Mouse (Mus musculus) C2C12 (cell line): ENCODE data around the gene Gm35549. TPM values are rescaled to one million over a fixed set of nuclear protein-coding genes. Genes with fewer than 3 reads are reported as not detected.

Experiments used
- H3K27me3 ChIP-seq: one replicate; pipeline ENCODE4 v1.6.1; 2011; ENCODE audit not compliant: control insufficient read depth, insufficient read depth, insufficient read length
- H3K36me3 ChIP-seq: one replicate; pipeline ENCODE4 v1.6.1; 2011; ENCODE audit not compliant: control insufficient read depth, insufficient read depth
- H3K4me3 ChIP-seq: one replicate; pipeline ENCODE4 v1.5.1; 2011; ENCODE audit warnings: mild to moderate bottlenecking, control low read depth; ENCODE audit not compliant: poor library complexity, insufficient read depth, severe bottlenecking
- H3K79me2 ChIP-seq: one replicate; pipeline ENCODE4 v1.6.1; 2011; ENCODE audit not compliant: control insufficient read depth, insufficient read depth
- H3K79me3 ChIP-seq: one replicate; pipeline ENCODE4 v1.6.1; 2011; ENCODE audit warnings: low read depth, control low read depth
- H3ac ChIP-seq: one replicate; pipeline ENCODE3; 2011; ENCODE audit warnings: low read depth; ENCODE audit not compliant: control insufficient read depth, insufficient read length
- CEBPB ChIP-seq: IDR thresholded peaks from one replicate; pipeline ENCODE4 v1.6.1; 2011; ENCODE audit warnings: low read depth, mild to moderate bottlenecking, control low read depth, moderate library complexity
- CTCF ChIP-seq: IDR thresholded peaks from one replicate; pipeline ENCODE4 v1.5.1; 2011; ENCODE audit not compliant: control insufficient read depth, insufficient read depth, insufficient read length
- FOSL1 ChIP-seq: IDR thresholded peaks from one replicate; pipeline ENCODE4 v1.8.0; 2011; ENCODE audit warnings: mild to moderate bottlenecking, low read length; ENCODE audit not compliant: poor library complexity, insufficient read depth, severe bottlenecking
- MAX ChIP-seq: IDR thresholded peaks from one replicate; pipeline ENCODE4 v1.6.1; 2011; ENCODE audit warnings: mild to moderate bottlenecking, control low read depth
- MYOD1 ChIP-seq: IDR thresholded peaks from one replicate; pipeline ENCODE4 v1.6.1; 2011; ENCODE audit warnings: low read depth; ENCODE audit not compliant: control insufficient read depth, insufficient read length
- MYOG ChIP-seq: IDR thresholded peaks from one replicate; pipeline ENCODE4 v1.6.1; 2011; ENCODE audit not compliant: control insufficient read depth, insufficient read length; ENCODE audit errors: extremely low read depth
- USF1 ChIP-seq: IDR thresholded peaks from one replicate; pipeline ENCODE4 v1.6.1; 2011; ENCODE audit warnings: low read depth, mild to moderate bottlenecking, control low read depth, moderate library complexity
- long read RNA-seq, 2 experiments: library from polyadenylated mRNA; unstranded; transcript quantifications; one replicate each; pipeline ENCODE4 v2.0.0; 2019 to 2020
- polyA plus RNA-seq: library from polyadenylated mRNA; unstranded; fragments of >200 nt; fragmentation: generic; extraction: Trizol; gene quantifications from one replicate; pipeline ENCODE4 v1.2.1, GENCODE M21; 2012; ENCODE audit warnings: missing spikeins

The Gm35549 gene
- 0.16 TPM for polyA plus RNA-seq
- long read RNA-seq, experiment 1 = 0 reads
- long read RNA-seq, experiment 2 = 0 reads

- Histone ChIP-seq H3K27me3 (no peaks in the 10 kb centered on the region), H3K79me3 (no peaks in the 10 kb centered on the region), H3K36me3 (no peaks in the 10 kb centered on the region), H3ac (no peak within 1 kb of the TSS), H3K4me3 (no peak within 1 kb of the TSS), H3K79me2 (no peaks in the 10 kb centered on the region)
- TF ChIP-seq USF1 (no peak), MYOG (no peak), CTCF (no peak), MYOD1 (no peak)
Observed at GRCm38 (mm10) chr9:122843760-122844159, at the start of gene Gm35549. Gene Gm35549, minus strand, starts transcription at chr9:122844035.

- Histone ChIP-seq H3K79me2 (no peaks in the 10 kb centered on the region), H3K79me3 (no peaks in the 10 kb centered on the region), H3ac (peak overlapping the region; percentile 77), H3K27me3 (no peaks in the 10 kb centered on the region), H3K36me3 (no peaks in the 10 kb centered on the region), H3K4me3 (peak overlapping the region; percentile 25)
- TF ChIP-seq FOSL1 = no peak
- TF ChIP-seq CEBPB = no peak
- TF ChIP-seq MAX = no peak
- TF ChIP-seq MYOD1 = no peak
- no peak for TF ChIP-seq USF1
- no peak for TF ChIP-seq CTCF
- no peak for TF ChIP-seq MYOG
Observed at GRCm38 (mm10) chr9:122886372-122887179, 42.7 kb upstream of the Gm35549 start.

DNA sequence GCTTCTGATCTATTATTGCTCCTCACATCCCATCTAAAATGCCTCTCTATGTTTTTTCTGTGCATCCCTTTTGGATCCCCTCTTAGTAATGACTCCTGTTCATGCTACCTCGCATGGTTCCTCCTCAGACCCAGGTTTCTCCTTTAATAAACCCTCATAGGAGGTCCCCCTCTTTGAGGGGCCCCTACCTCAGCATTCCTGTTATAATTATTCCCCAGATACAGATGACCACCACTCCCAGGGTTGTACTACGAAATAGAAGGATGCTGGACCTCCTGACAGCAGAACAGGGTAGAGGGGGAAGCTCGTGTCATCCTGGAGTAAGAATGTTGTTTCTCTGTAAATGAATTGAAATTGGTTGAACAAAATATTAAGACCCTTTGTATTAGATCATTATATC is 41.5 kb upstream of the Gm35549 start, which contains the start of gene Zkscan7:
Zkscan7 (plus strand) TSS at position 301 of the 400 bp plus-strand sequence.
- Histone ChIP-seq H3K79me2 (no peaks in the 10 kb centered on the region), H3K79me3 (no peaks in the 10 kb centered on the region), H3ac (no peak within 1 kb of the TSS), H3K36me3 (no peaks in the 10 kb centered on the region), H3K4me3 (peak within 1 kb of the TSS; percentile 25), H3K27me3 (no peaks in the 10 kb centered on the region)
- TF ChIP-seq MYOG = no peak
- no peak for TF ChIP-seq USF1
- TF ChIP-seq CTCF = no peak
- no peak for TF ChIP-seq MYOD1
- no peak for TF ChIP-seq CEBPB
- TF ChIP-seq MAX = no peak
- no peak for TF ChIP-seq FOSL1

DNA sequence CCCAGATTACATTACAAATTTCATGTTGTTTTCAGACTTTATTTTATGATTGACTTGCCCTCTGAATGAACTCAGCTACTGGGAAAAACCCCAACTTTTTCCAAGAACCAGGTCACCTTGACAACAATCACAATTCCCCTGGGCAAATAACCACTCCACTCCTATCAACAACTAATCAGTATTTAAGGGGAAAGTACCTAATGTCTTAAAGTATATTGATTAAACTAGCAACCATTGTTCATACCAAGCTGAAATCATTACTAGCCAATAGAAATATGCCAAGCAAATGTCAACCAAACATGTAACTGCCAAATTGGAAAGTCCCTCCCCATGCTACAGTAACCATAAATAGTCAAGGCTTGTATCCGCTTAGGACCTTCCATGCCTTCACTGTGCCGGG is 31.3 kb upstream of the Gm35549 start:
- no peak overlapping the region for H3K4me3 ChIP-seq
- no peak overlapping the region for H3ac ChIP-seq
- H3K79me2 ChIP-seq = no peaks in the 10 kb centered on the region
- H3K79me3 ChIP-seq = no peaks in the 10 kb centered on the region
- H3K27me3 ChIP-seq = peaks cover 3% of the 10 kb centered on the region
- TF ChIP-seq CTCF (no peak), MYOG (no peak), FOSL1 (no peak), MYOD1 (no peak), CEBPB (no peak), USF1 (no peak), MAX (no peak)
- no peaks in the 10 kb centered on the region for H3K36me3 ChIP-seq

GRCm38 (mm10) chr9:122874653-122875052 is 30.8 kb upstream of the Gm35549 start:
- H3K79me2 ChIP-seq = no peaks in the 10 kb centered on the region
- TF ChIP-seq FOSL1 = no peak
- no peak for TF ChIP-seq MYOD1
- TF ChIP-seq MYOG = no peak
- TF ChIP-seq MAX = no peak
- no peak for TF ChIP-seq USF1
- no peak for TF ChIP-seq CTCF
- TF ChIP-seq CEBPB = no peak
- H3K4me3 ChIP-seq = no peak overlapping the region
- H3K79me3 ChIP-seq = no peaks in the 10 kb centered on the region
- H3ac ChIP-seq = no peak overlapping the region
- H3K36me3 ChIP-seq = no peaks in the 10 kb centered on the region
- peaks cover 3% of the 10 kb centered on the region for H3K27me3 ChIP-seq

DNA sequence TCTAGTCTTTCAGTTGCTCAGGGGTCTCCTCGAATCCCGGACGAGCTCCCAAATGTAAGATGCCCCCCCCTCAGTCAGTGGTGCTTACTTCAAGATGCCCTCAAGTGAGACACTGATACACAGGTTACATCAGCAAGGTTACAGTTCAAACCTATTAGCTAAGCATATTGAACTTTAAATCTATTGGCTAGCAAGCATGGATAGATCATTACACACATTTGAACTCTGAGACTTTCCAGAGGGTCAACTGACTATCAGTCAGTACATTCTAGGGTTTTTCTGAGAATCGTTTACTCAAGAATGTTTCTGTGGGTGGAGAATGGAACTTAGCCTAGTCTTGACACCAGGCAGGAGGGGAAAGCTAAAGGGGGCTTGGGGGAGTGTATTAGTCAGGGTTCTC is 28.8 kb upstream of the Gm35549 start:
- Histone ChIP-seq H3K36me3 (no peaks in the 10 kb centered on the region), H3K27me3 (peaks cover 3% of the 10 kb centered on the region), H3K79me2 (no peaks in the 10 kb centered on the region), H3K4me3 (no peak overlapping the region), H3ac (no peak overlapping the region), H3K79me3 (no peaks in the 10 kb centered on the region)
- TF ChIP-seq CTCF = no peak
- no peak for TF ChIP-seq USF1
- no peak for TF ChIP-seq FOSL1
- no peak for TF ChIP-seq MYOG
- no peak for TF ChIP-seq MYOD1
- TF ChIP-seq CEBPB = no peak
- TF ChIP-seq MAX = no peak
